Mouse (Mus musculus) erythroblast, embryonic 14.5 days (primary cell): Measurements from ENCODE around the gene Zfp296.

ENCODE experiments used
- GATA1 ChIP-seq: IDR thresholded peaks from 2 replicates; pipeline ENCODE4 v1.6.1; 2012; ENCODE audit warnings: low read length, inconsistent platforms, mixed read lengths
- TAL1 ChIP-seq: IDR thresholded peaks from 3 replicates; pipeline ENCODE4 v1.6.1; 2012; ENCODE audit warnings: low read length, inconsistent platforms, mixed read lengths

DNA sequence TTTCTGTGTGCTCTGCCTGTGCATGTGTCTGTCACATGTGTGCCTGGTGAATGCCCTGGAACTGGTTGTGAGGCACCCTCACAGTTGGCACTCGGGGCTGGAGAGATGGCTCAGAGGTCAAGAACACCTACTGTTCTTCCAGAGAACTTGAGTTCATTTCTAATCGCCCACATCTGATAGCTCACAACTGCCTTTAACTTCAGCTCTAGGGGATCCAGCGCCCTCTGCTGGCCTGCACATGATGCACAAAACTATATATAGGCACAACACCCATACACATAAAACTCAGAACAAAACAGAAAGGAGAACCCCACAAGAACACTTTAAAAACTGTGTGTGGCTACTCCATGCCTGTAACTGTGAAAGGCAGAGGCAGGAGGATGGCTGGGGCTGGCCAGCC lies 12.1 kb downstream of the Zfp296 start:
- TF ChIP-seq GATA1 (peak; percentile 56), TAL1 (no peak)
